Mouse (Mus musculus) forebrain, embryonic 14.5 days (tissue): ENCODE measurements at regions not wholly inside any gene's neighbourhood (a gene's known extent, or its start where the extent isn't known, plus 50 kb on each side); places are given as distances from the start of the nearest gene placed in this dataset.

Experiments used
- ATAC-seq: fragments of 200-750 bp; cut with Nextera tagmentation; 2 replicates; pipeline ENCODE4 v1.8.0; 2017; ENCODE audit warnings: mild to moderate bottlenecking, moderate library complexity
- DNase-seq: peaks from one replicate; pipeline ENCODE4 v3.0.0-alpha.2; 2015; ENCODE audit warnings: low spot score
- H3K27ac ChIP-seq: fragments of 300-500 bp; sonication (generic); 2 replicates; pipeline ENCODE4 v1.5.1; 2014; ENCODE audit warnings: low read depth, mild to moderate bottlenecking, control low read depth, low read length, moderate library complexity
- H3K27me3 ChIP-seq: fragments of 300-500 bp; sonication (generic); replicated peaks from 2 replicates; pipeline ENCODE4 v1.6.1; 2014; ENCODE audit warnings: low read length, control low read depth, mixed read lengths; ENCODE audit not compliant: control insufficient read depth, insufficient read depth
- H3K36me3 ChIP-seq: fragments of 300-500 bp; sonication (generic); 2 replicates; pipeline ENCODE4 v1.6.1; 2014; ENCODE audit warnings: low read length, control low read depth; ENCODE audit not compliant: control insufficient read depth, insufficient read depth
- H3K4me1 ChIP-seq: fragments of 300-500 bp; sonication (generic); 2 replicates; pipeline ENCODE4 v1.6.1; 2014; ENCODE audit warnings: antibody characterized with exemption, low read length, control low read depth; ENCODE audit not compliant: control insufficient read depth, insufficient read depth
- H3K4me2 ChIP-seq: fragments of 300-500 bp; sonication (generic); 2 replicates; pipeline ENCODE4 v1.6.1; 2014; ENCODE audit warnings: mild to moderate bottlenecking, control low read depth, low read length
- H3K4me3 ChIP-seq: fragments of 300-500 bp; sonication (generic); 2 replicates; pipeline ENCODE4 v1.5.1; 2014; ENCODE audit warnings: low read depth, low read length, control low read depth
- H3K9ac ChIP-seq: fragments of 300-500 bp; sonication (generic); 2 replicates; pipeline ENCODE4 v1.6.1; 2014; ENCODE audit warnings: mild to moderate bottlenecking, low read length, control low read depth, moderate library complexity
- H3K9me3 ChIP-seq: fragments of 300-500 bp; sonication (generic); replicated peaks from 2 replicates; pipeline ENCODE4 v1.6.1; 2016; ENCODE audit warnings: low read length, control low read depth, mixed read lengths; ENCODE audit not compliant: control insufficient read depth
- WGBS: fragments of 180-500 bp; shearing (Covaris S2); extraction: QIAGEN DNeasy Blood & Tissue Kit; methylation state at CpG from one replicate; pipeline ENCODE4 v1.1.7; 2014; 5-methylcytosine and 5-hydroxymethylcytosine counted together

DNA sequence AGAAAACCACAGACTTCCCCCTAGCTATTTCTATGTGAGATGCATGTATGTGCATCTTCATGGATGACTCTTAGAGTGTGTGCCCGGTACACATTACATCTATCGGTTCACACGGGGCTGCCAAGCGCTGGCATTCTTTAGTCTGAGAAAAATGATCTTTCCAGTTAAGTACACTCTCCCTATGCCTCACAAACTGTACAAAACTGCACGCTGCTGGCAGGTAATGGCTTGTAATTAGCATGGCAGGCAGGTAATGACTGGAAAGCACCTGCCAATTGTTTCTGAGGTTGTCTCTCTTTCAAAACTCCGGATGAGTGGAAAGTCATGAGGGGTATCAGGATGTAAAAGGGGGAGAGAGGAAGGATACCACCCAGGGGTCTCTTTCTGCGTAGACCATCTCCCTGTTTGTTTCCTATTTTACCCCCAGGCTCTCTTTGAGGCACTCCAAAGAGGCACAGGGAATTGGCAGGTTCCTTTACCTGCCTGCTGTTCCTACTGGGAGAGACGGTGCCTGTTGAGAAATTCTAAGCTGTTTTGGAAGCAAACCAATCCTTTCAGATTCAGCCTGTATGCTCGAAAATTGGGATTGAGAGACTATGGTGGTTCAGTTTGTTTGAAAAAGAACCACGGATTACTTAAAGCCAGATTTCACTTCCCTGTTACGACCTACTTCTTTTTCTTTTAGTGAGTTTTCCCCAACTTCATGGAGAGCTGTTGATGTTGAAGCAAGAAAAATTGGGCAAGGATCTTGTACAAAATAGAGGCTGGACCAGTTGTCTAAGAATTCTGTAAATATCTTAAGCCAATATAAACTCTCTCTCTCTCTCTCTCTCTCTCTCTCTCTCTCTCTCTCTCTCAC, 113.4 kb upstream of the Zeb2 start:
- no peak for DNase-seq
- WGBS: 63% methylated on average over 11 of the region's 11 CpGs
- Histone ChIP-seq H3K36me3 (no peaks in the 10 kb centered on the region), H3K4me2 (no peak overlapping the region), H3K4me3 (no peak overlapping the region), H3K27me3 (no peaks in the 10 kb centered on the region), H3K27ac (no peak overlapping the region), H3K9ac (no peak overlapping the region), H3K4me1 (peaks cover 16% of the 10 kb centered on the region), H3K9me3 (no peaks in the 10 kb centered on the region)
- no peak for ATAC-seq

DNA sequence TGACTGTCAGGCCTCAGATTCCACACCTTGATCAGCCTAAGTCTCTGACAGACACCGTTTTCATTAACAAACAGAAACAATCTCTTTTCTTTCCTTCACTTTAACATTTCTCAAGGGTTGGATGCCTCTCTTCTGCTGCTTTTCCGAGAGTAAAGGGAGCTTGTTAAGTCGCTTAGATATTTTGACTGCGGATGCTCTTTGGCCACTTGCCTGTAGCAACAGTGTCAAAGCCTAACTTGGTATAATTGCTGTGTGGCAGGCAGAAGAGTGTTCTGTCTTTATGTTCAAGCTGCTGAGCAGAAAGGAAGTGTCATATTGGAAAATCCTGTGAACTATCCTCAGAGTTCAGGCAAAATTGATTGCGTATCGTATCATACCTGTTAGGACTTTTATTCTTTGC, 112.3 kb upstream of the Zeb2 start:
- no peaks in the 10 kb centered on the region for H3K27me3 ChIP-seq
- no peak for ATAC-seq
- no peak overlapping the region for H3K4me2 ChIP-seq
- no peak overlapping the region for H3K4me3 ChIP-seq
- peaks cover 16% of the 10 kb centered on the region for H3K4me1 ChIP-seq
- H3K9me3 ChIP-seq: no peaks in the 10 kb centered on the region
- no peak overlapping the region for H3K9ac ChIP-seq
- no peaks in the 10 kb centered on the region for H3K36me3 ChIP-seq
- DNase-seq: peak; percentile 41
- H3K27ac ChIP-seq: no peak overlapping the region
- WGBS: 49% methylated on average over 6 of the region's 6 CpGs

- ATAC-seq: peak; percentile 42; the same call in 1 of the 2 replicates
Observed at GRCm38 (mm10) chr2:45227276-45227944, 110.2 kb upstream of the Zeb2 start.

GRCm38 (mm10) chr2:45226045-45226370, 108.8 kb upstream of the Zeb2 start:
- Histone ChIP-seq H3K4me1 (peaks cover 16% of the 10 kb centered on the region), H3K27ac (peak overlapping the region; percentile 65), H3K36me3 (no peaks in the 10 kb centered on the region), H3K9ac (no peak overlapping the region), H3K4me2 (peak overlapping the region; percentile 20; the same call in 1 of the 2 replicates), H3K27me3 (no peaks in the 10 kb centered on the region), H3K4me3 (no peak overlapping the region), H3K9me3 (no peaks in the 10 kb centered on the region)
- WGBS: 15% methylated on average over 4 of the region's 4 CpGs
- DNase-seq: peak; percentile 23
- ATAC-seq: no peak

More at GRCm38 (mm10) chr2:45227276-45227944, 110.2 kb upstream of the Zeb2 start:
- Histone ChIP-seq H3K27me3 (no peaks in the 10 kb centered on the region), H3K9me3 (no peaks in the 10 kb centered on the region), H3K36me3 (no peaks in the 10 kb centered on the region), H3K4me1 (peaks cover 16% of the 10 kb centered on the region), H3K4me2 (no peak overlapping the region), H3K27ac (no peak overlapping the region), H3K4me3 (no peak overlapping the region), H3K9ac (no peak overlapping the region)
- 21% methylated on average over 14 of the region's 14 CpGs for WGBS
- DNase-seq: peak; percentile 69

- ATAC-seq (peak; percentile 94), DNase-seq (peak; percentile 90)
- Histone ChIP-seq H3K4me3 (no peak overlapping the region), H3K9me3 (no peaks in the 10 kb centered on the region), H3K27me3 (no peaks in the 10 kb centered on the region), H3K36me3 (no peaks in the 10 kb centered on the region), H3K4me1 (peaks cover 16% of the 10 kb centered on the region), H3K9ac (no peak overlapping the region; the same call in 1 of the 2 replicates), H3K27ac (peak overlapping the region; percentile 65), H3K4me2 (peak overlapping the region; percentile 20; the same call in 1 of the 2 replicates)
- 3% methylated on average over 9 of the region's 9 CpGs for WGBS
Observed at GRCm38 (mm10) chr2:45225364-45226044, 108.3 kb upstream of the Zeb2 start.

- ATAC-seq (no peak), DNase-seq (no peak)
- H3K36me3 ChIP-seq: no peaks in the 10 kb centered on the region
- 67% methylated on average over 13 of the region's 13 CpGs for WGBS
- no peak overlapping the region for H3K9ac ChIP-seq
- no peaks in the 10 kb centered on the region for H3K27me3 ChIP-seq
- H3K4me3 ChIP-seq: no peak overlapping the region
- peaks cover 8% of the 10 kb centered on the region for H3K4me1 ChIP-seq
- no peak overlapping the region for H3K4me2 ChIP-seq
- no peak overlapping the region for H3K27ac ChIP-seq
- no peaks in the 10 kb centered on the region for H3K9me3 ChIP-seq
Observed at GRCm38 (mm10) chr2:45222213-45222612, 105.0 kb upstream of the Zeb2 start.

DNA sequence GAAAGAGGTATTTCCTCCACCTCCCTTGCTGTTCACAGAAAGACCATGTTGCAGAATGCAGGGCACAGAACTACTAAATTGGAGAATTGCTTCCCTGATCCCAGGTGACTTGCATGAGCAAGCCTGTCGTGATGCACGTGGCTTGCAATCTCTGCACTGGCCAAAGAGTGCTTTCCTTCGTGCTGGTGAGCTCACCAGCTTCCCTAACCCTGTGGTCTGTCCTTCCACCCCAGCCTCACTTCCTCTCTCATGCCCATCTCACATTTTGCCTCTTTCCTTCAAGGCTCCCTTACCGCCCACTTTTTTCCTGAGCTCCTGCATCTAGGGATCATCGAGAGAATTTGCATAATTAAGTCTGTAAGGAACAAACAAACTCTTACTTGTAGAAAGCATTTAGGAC, 102.7 kb upstream of the Zeb2 start:
- 50% methylated on average over 5 of the region's 5 CpGs for WGBS
- no peak for ATAC-seq
- no peak overlapping the region for H3K4me2 ChIP-seq

GRCm38 (mm10) chr2:45212833-45213232, 95.6 kb upstream of the Zeb2 start:
- WGBS: 71% methylated on average over 2 of the region's 2 CpGs
- H3K9ac ChIP-seq: no peak overlapping the region
- no peak overlapping the region for H3K4me2 ChIP-seq
- H3K9me3 ChIP-seq: no peaks in the 10 kb centered on the region
- no peak overlapping the region for H3K27ac ChIP-seq
- H3K4me1 ChIP-seq: no peaks in the 10 kb centered on the region
- no peaks in the 10 kb centered on the region for H3K27me3 ChIP-seq
- no peak for ATAC-seq
- no peaks in the 10 kb centered on the region for H3K36me3 ChIP-seq
- no peak for DNase-seq
- no peak overlapping the region for H3K4me3 ChIP-seq

More for the DNA sequence above, 102.7 kb upstream of the Zeb2 start:
- Histone ChIP-seq H3K9ac (no peak overlapping the region), H3K4me3 (no peak overlapping the region), H3K4me1 (no peaks in the 10 kb centered on the region; the same call in 1 of the 2 replicates), H3K36me3 (no peaks in the 10 kb centered on the region), H3K27me3 (no peaks in the 10 kb centered on the region), H3K27ac (no peak overlapping the region), H3K9me3 (no peaks in the 10 kb centered on the region)
- no peak for DNase-seq
